Mouse (Mus musculus) kidney, adult 11 months (tissue): ENCODE data around the gene Mylk3.
A peak's percentile ranks its signal among the peaks of the same experiment; 100 is the strongest.

Experiments used
- DNase-seq: peaks from one replicate; pipeline ENCODE4 v3.0.0; 2022

Mylk3 gene

GRCm38 (mm10) chr8:85380123-85380823 is 5.9 kb downstream of the Mylk3 start:
- DNase-seq = no peak

DNA sequence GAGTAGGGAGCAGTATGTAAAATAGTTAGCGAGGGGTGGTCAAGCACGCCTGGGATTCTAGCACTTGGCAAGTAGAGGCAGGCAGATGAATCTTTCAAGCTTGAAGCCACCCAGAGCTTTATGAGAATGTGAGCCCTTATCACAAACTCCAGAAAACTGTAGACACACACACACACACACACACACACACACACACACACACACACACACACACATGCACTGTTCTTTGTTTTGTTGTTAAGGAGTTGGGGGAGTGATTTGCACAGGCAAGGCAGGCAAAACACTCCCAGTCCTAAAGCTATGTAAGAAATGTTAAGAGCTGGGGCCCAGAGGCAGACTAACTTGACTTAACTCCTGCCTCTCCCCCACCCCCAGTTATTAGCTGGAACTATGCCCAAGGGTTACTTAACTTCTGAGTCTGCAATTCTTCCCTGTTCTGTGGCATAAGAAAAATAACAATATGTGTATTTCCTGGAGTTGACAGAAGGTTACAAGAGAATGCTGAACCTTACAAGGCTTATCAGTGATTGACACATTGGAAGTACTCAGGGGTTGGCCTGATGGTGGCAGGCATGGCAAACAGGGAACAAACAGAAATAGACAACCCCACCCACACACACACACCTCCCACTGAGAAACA is 6.9 kb downstream of the Mylk3 start:
- DNase-seq = peak; percentile 44

- DNase-seq = no peak
These were observed 9.6 kb downstream of the Mylk3 start for GRCm38 (mm10) chr8:85376516-85376915.

DNA sequence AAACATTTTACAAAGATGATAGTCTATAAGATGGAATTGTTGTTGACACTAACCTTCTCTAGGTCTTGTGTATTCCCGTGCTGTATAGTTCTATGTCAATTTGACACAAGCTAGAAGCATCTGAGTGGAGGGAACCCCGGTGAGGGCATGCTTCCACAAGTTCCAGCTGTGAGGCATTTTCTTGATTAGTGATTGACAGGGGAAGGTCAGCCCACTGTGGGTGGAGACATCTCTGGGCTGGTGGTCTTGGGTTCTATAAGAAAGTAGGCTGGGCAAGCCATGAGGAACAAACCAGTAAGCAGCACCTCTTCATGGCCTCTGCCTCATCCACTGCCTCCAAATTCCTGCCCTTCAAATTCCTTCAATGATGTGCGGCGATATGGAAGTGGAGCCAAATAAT is 11.9 kb downstream of the Mylk3 start:
- no peak for DNase-seq

DNA sequence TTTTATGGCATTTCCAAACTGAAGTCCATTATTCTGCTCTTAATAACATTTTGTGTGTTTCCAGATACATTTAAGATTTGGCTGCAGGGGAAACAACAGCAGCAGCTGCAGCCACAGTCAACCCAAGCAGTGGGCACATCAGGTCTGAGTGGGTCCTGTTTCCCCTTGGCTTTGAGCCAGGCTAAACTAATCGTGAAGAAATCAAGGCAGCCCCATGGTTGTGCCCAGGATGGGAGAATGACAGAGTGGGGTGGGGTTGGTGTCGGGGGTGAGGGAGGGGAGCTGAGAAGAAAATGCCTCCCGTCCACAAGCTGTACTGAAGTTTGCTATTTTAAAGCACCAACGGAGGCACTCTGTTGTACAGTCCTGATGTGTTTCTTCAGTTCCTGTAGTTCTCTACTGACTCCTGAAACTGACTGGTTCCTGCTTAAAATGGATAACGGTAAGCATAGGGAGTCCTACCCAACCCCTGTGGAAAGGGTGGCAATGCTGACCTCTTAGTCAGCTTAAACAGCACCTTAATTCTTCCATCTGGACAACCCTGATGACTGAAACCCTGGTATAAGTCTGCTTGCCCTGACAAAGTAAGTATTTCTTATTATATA is 12.6 kb downstream of the Mylk3 start:
- no peak for DNase-seq

GRCm38 (mm10) chr8:85372465-85372839 is 13.7 kb downstream of the Mylk3 start:
- DNase-seq = no peak

DNA sequence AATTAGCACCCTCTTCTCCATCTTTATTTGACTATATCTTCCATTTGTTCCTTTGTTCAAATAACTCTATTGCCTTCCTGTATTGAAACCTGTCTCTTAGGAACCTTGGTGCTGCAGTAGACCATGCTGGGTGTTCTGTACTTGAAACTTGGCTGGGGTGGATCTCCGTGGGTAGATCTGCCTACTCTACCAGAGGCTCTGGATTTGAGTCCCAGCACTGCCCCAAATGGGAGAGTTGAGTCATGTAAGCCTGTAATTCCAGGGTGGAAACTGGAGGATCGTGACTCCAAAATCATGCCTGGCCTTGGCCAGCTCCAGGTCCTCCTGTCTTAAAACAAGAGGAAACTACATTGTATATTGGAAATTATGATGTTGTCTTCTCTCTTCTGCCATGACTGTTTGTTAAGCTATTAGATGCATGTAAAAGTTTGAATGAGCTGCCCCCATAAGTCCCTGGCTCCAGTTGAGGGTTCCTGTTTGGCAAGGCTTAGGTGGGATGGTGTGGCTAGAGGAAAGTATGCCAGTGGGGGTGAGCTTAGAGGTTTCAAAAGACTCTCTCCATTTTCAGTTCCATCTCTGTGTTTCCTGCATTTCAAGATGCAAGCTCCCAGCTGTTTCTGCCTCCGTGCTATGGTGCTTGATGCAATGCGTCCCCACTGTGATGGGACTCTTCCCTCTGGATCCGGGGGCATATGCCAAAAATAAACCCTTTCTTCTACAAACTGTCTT is 14.2 kb downstream of the Mylk3 start:
- no peak for DNase-seq

DNA sequence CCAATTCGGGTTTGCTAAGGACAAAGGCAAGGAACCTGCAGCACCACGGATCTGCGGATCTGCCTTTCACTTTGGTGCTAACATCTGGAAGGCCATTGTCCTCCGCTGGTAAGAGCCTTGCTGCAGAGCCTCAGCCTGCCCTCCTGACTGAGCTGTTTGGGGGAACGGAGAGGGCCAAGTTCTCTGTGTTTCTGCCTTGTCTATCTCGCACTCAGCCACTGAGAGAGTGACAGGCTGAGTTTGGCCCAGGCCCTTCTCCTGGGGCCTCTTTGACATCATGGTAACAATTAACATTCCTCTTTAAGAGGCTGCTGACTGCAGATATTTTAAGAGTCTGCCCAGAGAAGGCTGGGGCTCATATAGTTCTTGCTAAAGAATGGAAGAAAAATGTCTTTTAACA is 21.0 kb downstream of the Mylk3 start:
- no peak for DNase-seq

- DNase-seq = no peak
These were observed 21.5 kb downstream of the Mylk3 start for GRCm38 (mm10) chr8:85364628-85365027.

GRCm38 (mm10) chr8:85363406-85363805 is 22.7 kb downstream of the Mylk3 start:
- DNase-seq = no peak

DNA sequence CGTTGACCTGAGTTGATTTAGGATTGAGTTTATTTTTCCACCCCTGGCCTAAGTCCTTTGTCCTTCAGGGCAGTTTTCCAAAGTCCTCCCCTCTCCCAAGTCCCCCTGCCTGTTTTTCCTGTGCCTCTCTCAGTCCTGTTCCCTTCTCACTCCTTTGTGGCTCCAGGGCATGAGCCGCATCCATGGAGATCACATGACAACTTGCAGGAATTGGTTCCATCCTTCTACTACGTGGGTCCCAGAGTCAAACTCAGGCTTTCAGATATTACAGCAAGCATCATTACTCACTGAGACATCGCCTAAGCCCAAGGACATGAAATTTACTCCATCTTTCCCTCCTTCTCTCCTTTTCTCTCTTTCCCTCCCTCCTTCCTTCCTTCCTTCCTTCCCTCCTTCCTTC is 23.9 kb downstream of the Mylk3 start:
- DNase-seq = no peak

- no peak for DNase-seq
These were observed 32.9 kb downstream of the Mylk3 start for GRCm38 (mm10) chr8:85353287-85353686.

DNA sequence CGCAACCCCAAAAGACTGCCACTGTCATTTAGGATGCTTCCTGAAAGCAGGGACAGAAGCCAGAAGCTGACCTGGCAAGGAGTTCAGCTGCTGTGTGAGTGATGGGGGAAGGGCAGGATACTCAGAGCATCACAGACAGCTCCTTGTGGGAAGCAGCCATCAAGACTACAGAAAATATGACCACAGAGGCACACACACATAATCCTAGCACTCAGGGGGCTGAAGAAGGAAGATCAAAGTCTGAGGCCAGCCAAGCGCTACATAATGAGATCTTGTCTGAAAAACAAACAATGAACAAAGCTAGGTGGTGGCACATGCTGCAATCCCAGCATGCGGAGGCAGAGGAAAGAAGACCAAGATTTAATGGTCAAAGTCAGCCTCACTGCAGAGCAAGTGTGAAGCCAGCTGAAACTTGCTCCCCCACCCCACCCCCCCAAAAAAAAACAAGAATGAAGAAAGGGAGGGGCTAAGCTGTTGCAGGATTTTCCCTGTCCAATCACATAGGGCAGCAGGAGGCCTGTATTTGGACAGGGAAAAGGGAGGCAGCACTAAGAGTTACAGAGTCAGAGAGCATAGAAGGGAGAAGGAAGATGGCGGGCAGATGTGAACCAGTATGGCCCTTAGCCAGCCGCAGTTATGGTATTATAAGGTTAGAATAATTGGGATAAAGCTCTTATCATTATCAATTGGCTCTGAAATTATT is 46.1 kb downstream of the Mylk3 start:
- DNase-seq = no peak

- no peak for DNase-seq
These were observed 48.5 kb downstream of the Mylk3 start for GRCm38 (mm10) chr8:85337681-85338080.

DNA sequence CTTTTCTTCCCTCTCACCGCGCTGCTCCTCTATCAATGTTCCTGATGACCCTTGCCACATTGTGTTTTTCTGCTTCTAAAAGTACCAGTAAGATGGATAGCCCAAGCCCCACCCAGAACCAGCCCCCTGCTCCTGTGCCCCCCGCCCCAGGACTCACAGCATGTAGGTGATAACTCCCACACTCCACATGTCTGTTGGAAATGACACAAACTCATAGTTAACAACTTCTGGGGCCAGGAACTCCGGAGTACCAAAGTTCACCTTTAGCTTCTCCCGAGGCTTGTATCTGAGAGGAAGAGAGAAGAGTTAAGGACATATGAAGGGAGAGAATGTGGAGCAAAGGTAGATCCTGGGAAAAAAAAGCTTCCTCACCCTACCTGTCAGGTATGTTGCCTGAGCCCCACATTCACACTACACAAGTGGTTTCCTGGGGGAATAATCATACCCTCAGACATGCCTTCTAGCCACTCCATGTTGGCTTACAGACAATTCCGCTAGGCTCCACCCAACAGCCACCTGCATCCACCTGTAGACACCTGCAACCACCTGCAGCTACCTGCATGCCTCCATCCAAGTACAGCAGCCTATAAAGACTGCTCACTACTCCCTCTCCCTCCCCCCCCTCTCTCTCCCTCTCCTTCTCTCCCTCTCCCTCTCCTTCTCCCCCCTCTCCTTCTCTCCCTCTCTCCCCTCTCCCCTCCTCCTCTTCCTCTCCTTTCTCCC is 49.8 kb downstream of the Mylk3 start:
- DNase-seq = no peak

DNA sequence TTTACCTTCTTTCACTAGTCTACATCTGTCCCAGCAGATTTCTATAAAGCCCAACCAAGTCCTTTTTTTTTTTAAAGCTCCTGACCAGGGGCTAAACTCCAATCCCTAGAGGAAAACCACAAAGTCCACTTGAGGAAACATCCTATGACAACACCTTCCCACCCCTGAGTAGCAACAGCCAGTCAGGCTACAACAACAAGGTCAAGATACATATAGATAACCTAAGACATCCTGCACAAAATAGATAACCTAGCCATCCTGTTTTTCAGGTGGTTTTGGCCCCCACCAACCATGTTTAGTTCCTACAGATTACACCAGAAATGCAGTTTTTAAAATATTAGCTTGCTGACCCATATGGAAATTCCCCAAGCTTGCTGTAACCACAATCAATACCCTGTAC is 51.0 kb downstream of the Mylk3 start:
- no peak for DNase-seq

GRCm38 (mm10) chr8:85329506-85329905 is 56.6 kb downstream of the Mylk3 start:
- peak; percentile 19 for DNase-seq

GRCm38 (mm10) chr8:85327036-85327435 is 59.1 kb downstream of the Mylk3 start:
- DNase-seq = no peak

DNA sequence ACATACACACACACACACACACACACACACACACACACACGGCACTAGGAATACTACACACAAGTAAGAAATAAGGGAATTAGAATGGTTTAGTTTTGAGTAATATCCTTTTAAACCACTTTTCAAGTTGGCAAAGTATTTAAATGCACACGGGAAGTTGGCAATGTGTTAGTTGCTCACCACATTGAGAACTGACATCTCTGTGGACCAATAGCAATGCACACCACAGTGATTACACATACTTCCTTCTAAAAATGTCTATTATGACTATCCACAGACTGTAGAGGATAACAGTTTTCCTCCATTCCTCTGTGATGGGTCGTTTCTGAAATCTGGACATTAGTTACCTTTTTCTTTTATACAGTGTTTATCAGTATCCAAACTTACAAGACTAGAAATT is 63.1 kb downstream of the Mylk3 start:
- DNase-seq = no peak

DNA sequence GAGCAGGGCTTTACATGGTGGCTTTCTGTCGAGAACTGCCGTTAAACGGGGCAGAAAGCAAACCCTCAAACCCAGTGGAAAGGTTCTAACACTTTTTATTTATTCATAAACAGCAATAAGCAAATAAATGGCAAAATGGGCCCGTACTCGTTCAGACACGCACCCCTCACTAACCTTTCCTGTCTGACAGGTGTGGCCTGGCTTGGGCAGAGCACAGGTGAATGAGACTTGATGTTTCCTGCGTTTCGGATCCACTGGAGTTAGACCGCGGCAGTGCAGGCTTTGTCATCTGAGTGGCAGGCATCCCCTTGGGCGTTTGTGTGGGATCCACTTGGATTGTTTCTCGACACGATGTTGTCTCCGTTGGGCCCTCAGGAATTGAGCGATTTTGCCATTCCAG is 64.2 kb downstream of the Mylk3 start:
- no peak for DNase-seq

- DNase-seq = no peak
These were observed 67.6 kb downstream of the Mylk3 start for GRCm38 (mm10) chr8:85318534-85318933.

DNA sequence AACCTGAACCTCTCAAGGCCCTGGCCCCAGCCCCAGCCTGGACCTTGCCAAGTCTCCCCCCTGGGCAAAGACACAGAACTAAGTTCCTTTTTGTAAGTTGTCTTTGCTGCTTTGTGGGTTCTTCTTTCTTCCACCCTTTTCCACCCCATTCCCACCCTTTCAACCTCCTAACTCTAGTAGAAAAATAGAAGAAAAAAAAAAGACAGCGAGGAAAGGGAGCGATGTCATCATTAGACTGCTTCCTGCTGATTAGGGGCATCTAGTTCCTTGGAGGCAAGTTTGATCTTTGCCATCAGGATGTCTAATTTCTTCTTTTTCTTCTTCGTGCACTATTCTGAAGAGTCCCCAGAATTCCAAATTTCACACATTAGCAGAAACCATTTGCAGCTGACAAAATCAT is 73.1 kb downstream of the Mylk3 start:
- no peak for DNase-seq

GRCm38 (mm10) chr8:85311743-85312142 is 74.4 kb downstream of the Mylk3 start:
- no peak for DNase-seq
